ENCODE assay signal across 12 mouse cellular contexts in the genomic region with DNA sequence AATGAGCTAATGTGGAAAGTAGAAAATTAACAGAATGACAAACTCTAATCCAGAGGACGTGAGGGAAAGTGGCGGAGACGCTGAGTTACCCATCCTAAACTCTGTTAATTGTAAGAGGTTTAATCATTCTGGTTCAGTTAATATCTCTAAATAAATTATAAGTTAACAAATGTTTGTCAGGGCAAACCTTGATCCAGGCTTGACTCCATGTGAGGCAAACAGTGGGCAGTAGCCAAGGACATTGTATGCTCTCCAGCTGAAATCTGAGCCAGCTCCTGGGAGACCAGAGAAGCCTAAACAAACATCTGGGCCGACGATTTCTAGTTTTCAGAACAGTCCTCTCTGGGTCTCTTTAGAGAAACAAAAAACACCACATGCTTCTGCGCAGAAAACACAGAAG. TPM values are rescaled to one million over a fixed set of nuclear protein-coding genes. Genes with fewer than 3 reads are reported as not detected.
A peak's percentile ranks its signal among the peaks of the same experiment; 100 is the strongest.
DNase-seq lines count a peak whose midpoint lies in the region; ATAC-seq and TF ChIP-seq lines count a peak whose summit lies in the region.
"Had no signal": no experiment of that assay in that cellular context is flagged by ENCODE, and none has a peak within 500 bp of the region (broad histone marks: within the 10 kb centered on the region; RNA-seq: fewer than 3 reads in every experiment).

No protein-coding gene starts in this region.

- TF ChIP-seq CTCF in liver, adult 2 months (IDR thresholded peaks at IDR 0.05; ENCODE audit: low read depth, low read length) = no peak
- no peak for TF ChIP-seq CTCF in lung, postnatal 0 days (IDR thresholded peaks at IDR 0.05)

- H3K4me1 ChIP-seq in liver, adult 2 months (ENCODE audit: control insufficient read depth, insufficient read depth, low read length) = no peaks in the 10 kb centered on the region; the same call in 1 of the 2 replicates
- no peaks in the 10 kb centered on the region for H3K4me1 ChIP-seq in lung, postnatal 0 days (ENCODE audit: insufficient read depth, low read depth, low read length)
- H3K4me1 ChIP-seq: hindbrain, embryonic 15.5 days; liver, embryonic 15.5 days had no signal

- peak; percentile 7 to 17 for DNase-seq in adrenal gland, postnatal 36 days
- DNase-seq in adrenal gland, adult 8-10 months = no peak
- peak; percentile 91 for DNase-seq in liver, adult 2 months (ENCODE audit: extremely low read depth, low read depth, low spot score)
- DNase-seq in liver = no peak
- peak; percentile 35 for DNase-seq in gastrocnemius, postnatal 25 days
- peak; percentile 52 for DNase-seq in lung, postnatal 0 days (ENCODE audit: low spot score)
- no peak for DNase-seq in urinary bladder, adult 18-20 months (ENCODE audit: low spot score in 2 of 2)
- no peak for DNase-seq in right cerebral cortex, postnatal 4 days
- DNase-seq: forebrain, postnatal 0 days; right cerebral cortex, adult 18-20 months had no signal

- WGBS in liver, adult 2 months = 15% methylated on average over 6 of the region's 6 CpGs
- whole genome bisulfite sequencing in lung, postnatal 0 days = 36% methylated on average over 6 of the region's 6 CpGs

- H3K4me3 ChIP-seq in liver, adult 2 months (ENCODE audit: insufficient read depth, low read depth, low read length) = no peak overlapping the region
- H3K4me3 ChIP-seq in lung, postnatal 0 days (ENCODE audit: low read depth, low read length) = no peak overlapping the region
- H3K4me3 ChIP-seq: hindbrain, embryonic 15.5 days; liver, embryonic 15.5 days had no signal

- H3K9ac ChIP-seq in liver, adult 2 months (ENCODE audit: low read depth, low read length) = no peak overlapping the region
- no peak overlapping the region for H3K9ac ChIP-seq in lung, postnatal 0 days (replicated peaks; ENCODE audit: low read depth)
- H3K9ac ChIP-seq: forebrain, postnatal 0 days; hindbrain, embryonic 15.5 days; liver, embryonic 15.5 days had no signal

- no peaks in the 10 kb centered on the region for H3K27me3 ChIP-seq in liver, adult 2 months (ENCODE audit: control insufficient read depth, insufficient read depth, low read length)
- no peaks in the 10 kb centered on the region for H3K27me3 ChIP-seq in lung, postnatal 0 days (replicated peaks; ENCODE audit: insufficient read depth, low read length)
- H3K27me3 ChIP-seq: hindbrain, embryonic 15.5 days; liver, embryonic 15.5 days had no signal

- 0 out of 2 replicates have a peak, but pooled peaks have one; percentile 10 for TF ChIP-seq EP300 in lung, postnatal 0 days (IDR thresholded peaks at IDR 0.05)

- no peaks in the 10 kb centered on the region for H3K36me3 ChIP-seq in liver, adult 2 months (ENCODE audit: control insufficient read depth, insufficient read depth, low read length)
- H3K36me3 ChIP-seq in lung, postnatal 0 days (ENCODE audit: insufficient read depth, low read length) = no peaks in the 10 kb centered on the region
- H3K36me3 ChIP-seq: hindbrain, embryonic 15.5 days; liver, embryonic 15.5 days had no signal

- H3K9me3 ChIP-seq in lung, postnatal 0 days (ENCODE audit: low read length) = no peaks in the 10 kb centered on the region
- H3K9me3 ChIP-seq: hindbrain, embryonic 15.5 days; liver, embryonic 15.5 days had no signal

- H3K79me2 ChIP-seq in liver, adult 2 months (ENCODE audit: control insufficient read depth, insufficient read depth, low read length) = no peaks in the 10 kb centered on the region

- H3K27ac ChIP-seq in liver, adult 2 months (replicated peaks; ENCODE audit: insufficient read depth, low read depth, low read length) = no peak overlapping the region
- H3K27ac ChIP-seq in lung, postnatal 0 days (ENCODE audit: low read length) = no peak overlapping the region
- H3K27ac ChIP-seq: hindbrain, embryonic 15.5 days; liver, embryonic 15.5 days had no signal

- H3K4me2 ChIP-seq in lung, postnatal 0 days (replicated peaks; ENCODE audit: low read depth, low read length) = no peak overlapping the region
- H3K4me2 ChIP-seq: hindbrain, embryonic 15.5 days; liver, embryonic 15.5 days had no signal

- no peak for TF ChIP-seq POLR2A in liver, adult 2 months (IDR thresholded peaks at IDR 0.05; ENCODE audit: extremely low read depth, insufficient read depth, low read length)

- peak; percentile 47 for ATAC-seq in lung, postnatal 0 days
- ATAC-seq: forebrain, postnatal 0 days had no signal

RNA-seq across cellular contexts. Expression of gene Dnajc1, which starts 49.2 kb away (rescaled TPM):
- 10 to 100 TPM; 33.4 to 41.6 TPM for total RNA-seq in adrenal gland, postnatal 36 days (2021)
- 10 to 100 TPM; 35.8 to 40.4 (median 39.2) TPM for total RNA-seq in adrenal gland, adult 8-10 months (2022)
- 17.2 and 17.7 TPM in 2 replicates for total RNA-seq in liver, adult 2 months (2014; rRNA removed)
- 9.3 and 13.5 TPM in 2 replicates for polyA plus RNA-seq in liver, adult 2 months (2012; rRNA removed)
- 10 to 100 TPM in 1 of 2 experiments, 1 to 10 TPM in 1; 8.5 to 12.5 TPM for total RNA-seq in gastrocnemius, postnatal 25 days (2021)
- polyA plus RNA-seq in lung, postnatal 0 days (2015; fragmentation: Nextera tagmentation; extraction: Ambion mirVana) = 47.5 and 54.4 TPM in 2 replicates

Comparison
In these comparisons a context has a peak if more than half of its experiments do, and no peak if none do; other contexts are left out.
1. DNase-seq: peak in adrenal gland, postnatal 36 days (2 of 2), liver, adult 2 months (single experiment), gastrocnemius, postnatal 25 days (single experiment) and lung, postnatal 0 days (single experiment); none in adrenal gland, adult 8-10 months (single experiment), liver (single experiment), urinary bladder, adult 18-20 months (0 of 2) and right cerebral cortex, postnatal 4 days (single experiment).